Mouse (Mus musculus): ENCODE data around the gene Rbks. TPM values are rescaled to one million over a fixed set of nuclear protein-coding genes. Genes with fewer than 3 reads are reported as not detected.
A peak's percentile ranks its signal among the peaks of the same experiment; 100 is the strongest.

Rbks gene
- 22.0 and 22.4 TPM in 2 replicates for total RNA-seq (2014; fragmentation: Nextera tagmentation)
- 13.9 and 15.7 TPM in 2 replicates for total RNA-seq (2017)
- polyA plus RNA-seq (2012) = 8.3 and 10.0 TPM in 2 replicates

GRCm38 (mm10) chr5:31696971-31697643 is at the start of gene Rbks:
Rbks (minus strand) TSS chr5:31697627.
- H3K27me3 ChIP-seq (ENCODE audit: insufficient read depth, low read length) = no peaks in the 10 kb centered on the region
- H3K4me3 ChIP-seq (ENCODE audit: low read depth, low read length) = peak within 1 kb of the TSS; percentile 78
- no peaks in the 10 kb centered on the region for H3K9me3 ChIP-seq (replicated peaks)
- ATAC-seq (ENCODE audit: extremely low read depth, insufficient number of reproducible peaks, low FRiP score, poor library complexity, severe bottlenecking) = peak; percentile 63
- peaks cover 29% of the 10 kb centered on the region for H3K4me1 ChIP-seq (ENCODE audit: insufficient read depth, low read depth, low read length)
- no peak for TF ChIP-seq CTCF (IDR thresholded peaks at IDR 0.05; ENCODE audit: low read depth, low read length)
- no peak for TF ChIP-seq TAL1 (conservative IDR thresholded peaks at IDR 0.05; ENCODE audit: low read depth, low read length)
- no peak for TF ChIP-seq GATA1 (IDR thresholded peaks at IDR 0.05; ENCODE audit: borderline replicate concordance, low read length)
- TF ChIP-seq GATA2 (IDR thresholded peaks at IDR 0.05; ENCODE audit: borderline replicate concordance, low read depth, low read length) = no peak
- no peak for TF ChIP-seq POLR2AphosphoS5 (IDR thresholded peaks at IDR 0.05; ENCODE audit: insufficient replicate concordance, low read depth, low read length)
- peak; percentile 70 for DNase-seq (ENCODE audit: low spot score)
- peaks cover 24% of the 10 kb centered on the region for H3K36me3 ChIP-seq (replicated peaks)

- H3K4me1 ChIP-seq (ENCODE audit: insufficient read depth, low read depth, low read length) = peaks cover 2% of the 10 kb centered on the region; the same call in 1 of the 2 replicates
- no peak for ATAC-seq (ENCODE audit: extremely low read depth, insufficient number of reproducible peaks, low FRiP score, poor library complexity, severe bottlenecking)
Observed at GRCm38 (mm10) chr5:31742521-31743031, 45.1 kb upstream of the Rbks start.

GRCm38 (mm10) chr5:31741931-31742330 is 44.5 kb upstream of the Rbks start:
- Histone ChIP-seq H3K36me3 (replicated peaks) (peaks cover 12% of the 10 kb centered on the region), H3K27me3 (ENCODE audit: insufficient read depth, low read length) (no peaks in the 10 kb centered on the region), H3K4me1 (ENCODE audit: insufficient read depth, low read depth, low read length) (peaks cover 2% of the 10 kb centered on the region; the same call in 1 of the 2 replicates), H3K4me3 (ENCODE audit: low read depth, low read length) (no peak overlapping the region), H3K9me3 (replicated peaks) (no peaks in the 10 kb centered on the region)
- ATAC-seq (ENCODE audit: extremely low read depth, insufficient number of reproducible peaks, low FRiP score, poor library complexity, severe bottlenecking) (no peak), DNase-seq (ENCODE audit: low spot score) (no peak)
- TF ChIP-seq GATA1 (IDR thresholded peaks at IDR 0.05; ENCODE audit: borderline replicate concordance, low read length) (no peak), GATA2 (IDR thresholded peaks at IDR 0.05; ENCODE audit: borderline replicate concordance, low read depth, low read length) (no peak), TAL1 (conservative IDR thresholded peaks at IDR 0.05; ENCODE audit: low read depth, low read length) (no peak), POLR2AphosphoS5 (IDR thresholded peaks at IDR 0.05; ENCODE audit: insufficient replicate concordance, low read depth, low read length) (no peak), CTCF (IDR thresholded peaks at IDR 0.05; ENCODE audit: low read depth, low read length) (no peak)

More at GRCm38 (mm10) chr5:31742521-31743031, 45.1 kb upstream of the Rbks start:
- Histone ChIP-seq H3K36me3 (replicated peaks) (peaks cover 12% of the 10 kb centered on the region), H3K4me3 (ENCODE audit: low read depth, low read length) (no peak overlapping the region), H3K27me3 (ENCODE audit: insufficient read depth, low read length) (no peaks in the 10 kb centered on the region), H3K9me3 (replicated peaks) (no peaks in the 10 kb centered on the region)
- no peak for DNase-seq (ENCODE audit: low spot score)
- TF ChIP-seq TAL1 (conservative IDR thresholded peaks at IDR 0.05; ENCODE audit: low read depth, low read length) (no peak), POLR2AphosphoS5 (IDR thresholded peaks at IDR 0.05; ENCODE audit: insufficient replicate concordance, low read depth, low read length) (no peak), GATA2 (IDR thresholded peaks at IDR 0.05; ENCODE audit: borderline replicate concordance, low read depth, low read length) (no peak), GATA1 (IDR thresholded peaks at IDR 0.05; ENCODE audit: borderline replicate concordance, low read length) (no peak), CTCF (IDR thresholded peaks at IDR 0.05; ENCODE audit: low read depth, low read length) (no peak)

- TF ChIP-seq GATA1 (IDR thresholded peaks at IDR 0.05; ENCODE audit: borderline replicate concordance, low read length) (no peak), POLR2AphosphoS5 (IDR thresholded peaks at IDR 0.05; ENCODE audit: insufficient replicate concordance, low read depth, low read length) (no peak), GATA2 (IDR thresholded peaks at IDR 0.05; ENCODE audit: borderline replicate concordance, low read depth, low read length) (no peak; the same call in 1 of the 2 replicates), CTCF (IDR thresholded peaks at IDR 0.05; ENCODE audit: low read depth, low read length) (no peak), TAL1 (conservative IDR thresholded peaks at IDR 0.05; ENCODE audit: low read depth, low read length) (no peak)
- peaks cover 41% of the 10 kb centered on the region for H3K4me1 ChIP-seq (ENCODE audit: insufficient read depth, low read depth, low read length)
- H3K27me3 ChIP-seq (ENCODE audit: insufficient read depth, low read length) = no peaks in the 10 kb centered on the region
- peaks cover 28% of the 10 kb centered on the region for H3K36me3 ChIP-seq (replicated peaks)
- DNase-seq (ENCODE audit: low spot score) (peak; percentile 8), ATAC-seq (ENCODE audit: extremely low read depth, insufficient number of reproducible peaks, low FRiP score, poor library complexity, severe bottlenecking) (peak; percentile 76)
- no peaks in the 10 kb centered on the region for H3K9me3 ChIP-seq (replicated peaks)
- peak overlapping the region; percentile 32; the same call in 1 of the 2 replicates for H3K4me3 ChIP-seq (ENCODE audit: low read depth, low read length)
Observed at GRCm38 (mm10) chr5:31732644-31733338, 35.4 kb upstream of the Rbks start.

- Histone ChIP-seq H3K27me3 (ENCODE audit: insufficient read depth, low read length) (no peaks in the 10 kb centered on the region), H3K4me3 (ENCODE audit: low read depth, low read length) (no peak overlapping the region), H3K36me3 (replicated peaks) (peaks cover 36% of the 10 kb centered on the region), H3K9me3 (replicated peaks) (no peaks in the 10 kb centered on the region), H3K4me1 (ENCODE audit: insufficient read depth, low read depth, low read length) (peaks cover 43% of the 10 kb centered on the region)
- TF ChIP-seq POLR2AphosphoS5 (IDR thresholded peaks at IDR 0.05; ENCODE audit: insufficient replicate concordance, low read depth, low read length) (no peak), GATA1 (IDR thresholded peaks at IDR 0.05; ENCODE audit: borderline replicate concordance, low read length) (no peak), CTCF (IDR thresholded peaks at IDR 0.05; ENCODE audit: low read depth, low read length) (no peak), GATA2 (IDR thresholded peaks at IDR 0.05; ENCODE audit: borderline replicate concordance, low read depth, low read length) (no peak), TAL1 (conservative IDR thresholded peaks at IDR 0.05; ENCODE audit: low read depth, low read length) (no peak)
- no peak for DNase-seq (ENCODE audit: low spot score)
- no peak for ATAC-seq (ENCODE audit: extremely low read depth, insufficient number of reproducible peaks, low FRiP score, poor library complexity, severe bottlenecking)
Observed at GRCm38 (mm10) chr5:31727456-31727855, 30.0 kb upstream of the Rbks start.

GRCm38 (mm10) chr5:31725885-31726284 is 28.5 kb upstream of the Rbks start:
- DNase-seq (ENCODE audit: low spot score) = peak; percentile 15
- no peak for TF ChIP-seq TAL1 (conservative IDR thresholded peaks at IDR 0.05; ENCODE audit: low read depth, low read length)
- TF ChIP-seq CTCF (IDR thresholded peaks at IDR 0.05; ENCODE audit: low read depth, low read length) = no peak
- TF ChIP-seq GATA1 (IDR thresholded peaks at IDR 0.05; ENCODE audit: borderline replicate concordance, low read length) = no peak
- TF ChIP-seq POLR2AphosphoS5 (IDR thresholded peaks at IDR 0.05; ENCODE audit: insufficient replicate concordance, low read depth, low read length) = no peak
- no peak for TF ChIP-seq GATA2 (IDR thresholded peaks at IDR 0.05; ENCODE audit: borderline replicate concordance, low read depth, low read length)
- peaks cover 29% of the 10 kb centered on the region for H3K4me1 ChIP-seq (ENCODE audit: insufficient read depth, low read depth, low read length)

More at GRCm38 (mm10) chr5:31725885-31726284, 28.5 kb upstream of the Rbks start:
- Histone ChIP-seq H3K9me3 (replicated peaks) (no peaks in the 10 kb centered on the region), H3K36me3 (replicated peaks) (peaks cover 30% of the 10 kb centered on the region), H3K27me3 (ENCODE audit: insufficient read depth, low read length) (no peaks in the 10 kb centered on the region), H3K4me3 (ENCODE audit: low read depth, low read length) (no peak overlapping the region)
- no peak for ATAC-seq (ENCODE audit: extremely low read depth, insufficient number of reproducible peaks, low FRiP score, poor library complexity, severe bottlenecking)

Measured in G1E (cell line).